Mouse (Mus musculus) liver, postnatal 0 days (tissue): ENCODE data around the gene Adcy9. TPM values are rescaled to one million over a fixed set of nuclear protein-coding genes. Genes with fewer than 3 reads are reported as not detected.
A peak's percentile ranks its signal among the peaks of the same experiment; 100 is the strongest.

Experiments
- ATAC-seq: fragments of 200-750 bp; cut with Nextera tagmentation; 2 replicates; pipeline ENCODE4 v1.8.0; 2017; ENCODE audit warnings: mild to moderate bottlenecking, moderate library complexity
- DNase-seq: peaks from one replicate; pipeline ENCODE4 v3.0.0-alpha.2; 2016
- H3K27ac ChIP-seq: fragments of 300-500 bp; sonication (generic); 2 replicates; pipeline ENCODE4 v1.5.1; 2014; ENCODE audit warnings: antibody characterized with exemption, moderate library complexity, mild to moderate bottlenecking, low read depth
- H3K27me3 ChIP-seq: fragments of 300-500 bp; sonication (generic); 2 replicates; pipeline ENCODE4 v1.6.1; 2014; ENCODE audit warnings: low read length, control low read depth, mixed read lengths; ENCODE audit not compliant: insufficient read depth
- H3K36me3 ChIP-seq: fragments of 300-500 bp; sonication (generic); replicated peaks from 2 replicates; pipeline ENCODE4 v1.6.1; 2014; ENCODE audit warnings: mild to moderate bottlenecking, control low read depth, low read length, moderate library complexity, mixed read lengths; ENCODE audit not compliant: insufficient read depth
- H3K4me1 ChIP-seq: fragments of 300-500 bp; sonication (generic); 2 replicates; pipeline ENCODE4 v1.6.1; 2014; ENCODE audit warnings: antibody characterized with exemption, mild to moderate bottlenecking, control low read depth; ENCODE audit not compliant: insufficient read depth
- H3K4me2 ChIP-seq: fragments of 300-500 bp; sonication (generic); 2 replicates; pipeline ENCODE4 v1.6.1; 2014; ENCODE audit warnings: low read depth, mild to moderate bottlenecking, low read length, moderate library complexity, mixed read lengths
- H3K4me3 ChIP-seq: fragments of 300-500 bp; sonication (generic); 2 replicates; pipeline ENCODE4 v1.5.1; 2014; ENCODE audit warnings: low read depth, low read length
- H3K9ac ChIP-seq: fragments of 300-500 bp; sonication (generic); replicated peaks from 2 replicates; pipeline ENCODE4 v1.6.1; 2014; ENCODE audit warnings: mild to moderate bottlenecking, moderate library complexity
- H3K9me3 ChIP-seq: fragments of 300-500 bp; sonication (generic); 2 replicates; pipeline ENCODE4 v1.6.1; 2016; ENCODE audit warnings: mild to moderate bottlenecking, control low read depth, low read length, mixed read lengths
- CTCF ChIP-seq: sonication (generic); IDR thresholded peaks from 2 replicates; pipeline ENCODE4 v1.5.1; 2016; ENCODE audit warnings: antibody characterized with exemption, low read depth
- EP300 ChIP-seq: IDR thresholded peaks from 2 replicates; pipeline ENCODE4 v1.6.1; 2016; ENCODE audit warnings: antibody characterized with exemption, low read depth, mild to moderate bottlenecking
- WGBS: fragments of 180-500 bp; shearing (Covaris S2); extraction: QIAGEN DNeasy Blood & Tissue Kit; methylation state at CpG from one replicate; pipeline ENCODE4 v1.1.7; 2014; ENCODE audit not compliant: insufficient replicate concordance; 5-methylcytosine and 5-hydroxymethylcytosine counted together
- polyA plus RNA-seq: library from polyadenylated mRNA; unstranded; fragments of >200 nt; fragmentation: Nextera tagmentation; extraction: Ambion mirVana; gene quantifications from 2 replicates; pipeline ENCODE4 v1.2.1, GENCODE M21; 2015

Gene Adcy9
- polyA plus RNA-seq, 1 experiment from 2014 or later: 0.80 TPM

DNA sequence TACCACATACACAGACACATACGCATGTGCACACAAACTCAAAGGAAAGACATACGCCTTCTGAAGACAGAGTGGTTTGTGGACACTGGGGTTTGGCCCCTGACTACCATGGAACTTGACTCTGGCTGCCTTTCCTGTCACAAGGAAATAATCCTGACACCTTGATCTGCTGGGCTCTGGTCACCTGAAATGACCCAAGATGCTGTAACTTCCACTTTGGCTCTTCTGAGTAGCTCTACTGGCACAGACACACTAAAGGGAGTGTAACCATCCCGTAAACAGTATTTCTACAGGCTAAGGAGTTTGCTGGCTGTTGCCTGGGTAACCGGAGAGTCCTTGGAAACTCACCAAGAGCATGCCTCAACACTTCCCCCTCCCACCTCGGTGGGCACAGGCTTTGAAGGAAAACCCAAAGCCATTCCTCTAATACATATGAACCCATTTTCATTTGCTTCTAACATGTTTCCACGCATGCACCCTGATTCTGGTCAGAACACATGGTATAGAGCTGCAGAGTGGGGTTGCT, 102.2 kb downstream of the Adcy9 start:
- H3K9ac ChIP-seq: no peak overlapping the region
- H3K4me2 ChIP-seq: no peak overlapping the region
- no peaks in the 10 kb centered on the region for H3K36me3 ChIP-seq
- TF ChIP-seq CTCF (no peak), EP300 (no peak)
- ATAC-seq (no peak), DNase-seq (no peak)
- no peak overlapping the region for H3K27ac ChIP-seq
- no peaks in the 10 kb centered on the region for H3K4me1 ChIP-seq
- no peaks in the 10 kb centered on the region for H3K9me3 ChIP-seq
- H3K4me3 ChIP-seq: no peak overlapping the region
- no peaks in the 10 kb centered on the region for H3K27me3 ChIP-seq
- WGBS: 70% methylated on average over 6 of the region's 6 CpGs

DNA sequence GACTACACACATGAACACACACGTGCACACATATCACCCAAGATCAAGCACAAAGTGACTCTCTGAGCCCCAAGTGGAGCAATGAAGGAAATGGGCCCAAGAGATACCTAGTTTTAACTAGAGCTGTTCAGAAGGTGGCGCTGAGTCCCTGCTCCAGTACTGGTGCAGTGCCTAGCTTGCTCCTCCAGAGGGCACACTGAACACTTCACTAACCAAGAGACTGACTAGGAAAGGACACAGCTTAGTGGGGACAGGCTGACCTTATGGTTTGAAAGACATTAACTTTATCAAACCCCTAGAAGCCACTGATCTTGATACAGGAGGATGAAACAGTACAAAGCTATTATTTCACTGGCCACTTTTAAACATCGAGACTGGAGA, 104.2 kb downstream of the Adcy9 start:
- Histone ChIP-seq H3K4me1 (no peaks in the 10 kb centered on the region), H3K27ac (no peak overlapping the region), H3K4me3 (no peak overlapping the region), H3K27me3 (no peaks in the 10 kb centered on the region), H3K36me3 (no peaks in the 10 kb centered on the region), H3K9me3 (no peaks in the 10 kb centered on the region), H3K4me2 (no peak overlapping the region), H3K9ac (no peak overlapping the region)
- TF ChIP-seq CTCF (peak; percentile 99), EP300 (no peak)
- DNase-seq: peak; percentile 81
- ATAC-seq: peak; percentile 90
- WGBS: 22% methylated on average over 3 of the region's 3 CpGs

DNA sequence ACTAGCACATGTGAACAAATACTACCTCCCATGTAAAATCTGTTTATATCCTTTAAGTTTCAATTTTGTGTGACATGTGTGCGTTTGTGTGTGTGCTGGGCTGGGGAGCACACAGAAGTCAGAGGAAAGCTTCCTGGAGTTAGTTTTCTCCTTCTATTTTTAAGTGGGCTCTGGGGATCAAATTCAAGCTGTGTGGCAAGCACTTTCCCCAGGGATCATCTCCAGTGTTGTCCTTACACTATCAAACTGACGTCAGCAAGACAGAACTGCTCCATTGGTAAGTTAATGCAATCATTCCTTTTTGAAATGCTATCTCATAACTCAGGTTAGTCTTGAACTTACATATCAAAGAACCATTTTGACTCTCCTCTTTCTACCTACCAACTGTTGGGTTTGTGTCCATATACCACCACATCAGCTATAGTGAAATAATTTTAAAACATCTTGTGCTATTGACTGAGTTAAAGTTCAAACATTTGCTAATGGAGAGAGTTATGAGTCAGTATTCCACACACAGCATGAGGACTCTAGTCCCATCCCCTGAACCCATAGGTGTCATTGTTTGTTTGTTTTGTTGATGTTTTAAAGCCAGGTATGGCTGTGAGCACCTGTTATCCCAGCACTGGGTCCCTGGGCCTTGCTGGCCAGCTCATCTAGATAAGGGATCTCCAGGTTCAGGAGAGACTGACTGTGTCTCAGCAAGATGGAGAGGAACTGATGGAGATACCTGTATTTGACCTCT, 104.8 kb downstream of the Adcy9 start:
- Histone ChIP-seq H3K27ac (no peak overlapping the region), H3K4me3 (no peak overlapping the region), H3K4me1 (no peaks in the 10 kb centered on the region), H3K36me3 (no peaks in the 10 kb centered on the region), H3K4me2 (no peak overlapping the region), H3K9ac (no peak overlapping the region), H3K9me3 (no peaks in the 10 kb centered on the region), H3K27me3 (no peaks in the 10 kb centered on the region)
- 73% methylated on average over 2 of the region's 2 CpGs for WGBS
- ATAC-seq (peak; percentile 50), DNase-seq (no peak)
- TF ChIP-seq CTCF (no peak), EP300 (no peak)

DNA sequence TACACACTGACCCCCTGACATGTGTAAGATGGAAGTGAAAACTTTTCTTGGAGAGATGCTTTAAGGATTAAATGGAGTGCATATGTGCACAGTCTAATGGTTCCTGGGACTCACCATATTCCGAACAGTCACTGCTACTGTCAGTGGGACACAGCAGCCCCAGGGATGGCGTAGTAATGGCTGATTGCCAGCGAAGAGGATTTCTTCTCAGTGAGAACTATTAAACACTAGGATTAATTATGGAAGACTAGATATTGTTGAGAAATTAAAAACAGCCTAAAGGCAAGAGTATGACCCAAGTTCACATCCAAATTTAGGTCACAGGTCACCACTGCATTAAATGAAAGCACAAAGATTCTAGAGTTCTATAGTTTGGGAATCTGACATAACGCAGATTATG, 105.4 kb downstream of the Adcy9 start:
- H3K4me3 ChIP-seq: no peak overlapping the region
- H3K4me2 ChIP-seq: no peak overlapping the region
- no peak overlapping the region for H3K9ac ChIP-seq
- H3K9me3 ChIP-seq: no peaks in the 10 kb centered on the region
- no peak for TF ChIP-seq CTCF
- no peak for TF ChIP-seq EP300
- H3K4me1 ChIP-seq: no peaks in the 10 kb centered on the region
- ATAC-seq (no peak), DNase-seq (no peak)
- no peaks in the 10 kb centered on the region for H3K36me3 ChIP-seq
- H3K27me3 ChIP-seq: no peaks in the 10 kb centered on the region
- 86% methylated on average over 4 of the region's 4 CpGs for WGBS
- no peak overlapping the region for H3K27ac ChIP-seq

DNA sequence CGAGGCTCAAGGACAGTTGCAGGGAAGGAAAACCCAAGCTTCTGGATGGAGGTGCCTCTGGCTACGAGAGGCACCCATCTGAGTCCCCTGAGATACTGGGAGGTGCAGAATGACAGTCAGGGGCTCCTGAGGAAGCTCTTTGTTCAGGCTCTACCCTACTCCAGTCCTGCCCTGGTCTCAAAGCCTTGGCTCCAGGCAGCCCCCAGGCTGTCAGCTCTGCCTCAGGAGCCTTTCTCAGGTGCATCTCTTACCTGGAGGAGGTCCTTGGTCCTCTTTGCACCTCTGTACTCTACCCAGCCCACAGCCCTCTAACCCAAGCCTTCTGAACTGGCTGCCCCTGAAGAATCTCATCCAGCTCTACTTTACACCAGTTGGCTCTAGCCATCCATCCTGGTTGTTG, 108.3 kb downstream of the Adcy9 start:
- 49% methylated on average over 2 of the region's 2 CpGs for WGBS
- no peak overlapping the region for H3K4me3 ChIP-seq
- TF ChIP-seq EP300: no peak
- no peak for TF ChIP-seq CTCF

DNA sequence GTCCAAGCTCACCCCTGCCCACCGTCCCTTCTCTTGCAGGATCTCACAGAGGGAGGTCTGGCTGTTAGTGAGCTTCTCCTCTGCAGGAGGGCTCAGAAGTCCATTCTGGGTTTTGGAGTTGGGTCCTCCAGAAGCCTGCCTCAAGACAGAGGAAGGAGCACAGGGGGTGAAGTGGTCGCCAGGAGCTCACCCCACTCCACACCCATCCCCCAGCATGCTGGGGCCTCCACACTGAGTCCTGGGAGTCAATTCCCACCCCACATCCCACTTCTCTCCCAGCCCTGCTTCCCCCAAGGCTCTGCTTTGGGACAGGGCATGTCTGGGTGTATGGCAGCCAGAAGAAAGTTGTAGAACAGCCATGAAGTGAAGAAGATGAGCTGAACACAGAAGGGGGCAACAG, 108.7 kb downstream of the Adcy9 start:
- DNase-seq: no peak
- H3K9ac ChIP-seq: no peak overlapping the region
- H3K4me3 ChIP-seq: no peak overlapping the region
- 53% methylated on average over 2 of the region's 2 CpGs for WGBS
- no peaks in the 10 kb centered on the region for H3K27me3 ChIP-seq
- no peak overlapping the region for H3K4me2 ChIP-seq
- no peak for TF ChIP-seq EP300
- no peak for TF ChIP-seq CTCF
- H3K4me1 ChIP-seq: no peaks in the 10 kb centered on the region
- H3K36me3 ChIP-seq: 0 out of 2 replicates have a peak, but pooled peaks cover 3% of the 10 kb centered on the region
- H3K27ac ChIP-seq: no peak overlapping the region
- no peaks in the 10 kb centered on the region for H3K9me3 ChIP-seq
- ATAC-seq: no peak

More for the DNA sequence above, 108.3 kb downstream of the Adcy9 start:
- ATAC-seq (no peak), DNase-seq (no peak)
- no peaks in the 10 kb centered on the region for H3K9me3 ChIP-seq
- H3K36me3 ChIP-seq: no peaks in the 10 kb centered on the region
- H3K4me2 ChIP-seq: no peak overlapping the region
- H3K9ac ChIP-seq: no peak overlapping the region
- H3K27me3 ChIP-seq: no peaks in the 10 kb centered on the region
- H3K27ac ChIP-seq: no peak overlapping the region
- no peaks in the 10 kb centered on the region for H3K4me1 ChIP-seq
